11 mouse cellular contexts compared by ENCODE assay signal in genomic region chr4:41679291-41679690, GRCm38 (mm10). TPM values are rescaled to one million over a fixed set of nuclear protein-coding genes. Genes with fewer than 3 reads are reported as not detected.
DNase-seq lines count a peak whose midpoint lies in the region; ATAC-seq and TF ChIP-seq lines count a peak whose summit lies in the region.
"Had no signal": no experiment of that assay in that cellular context is flagged by ENCODE, and none has a peak within 500 bp of the region (broad histone marks: within the 10 kb centered on the region; RNA-seq: fewer than 3 reads in every experiment).

No protein-coding gene starts in this region.

- peaks cover 30% of the 10 kb centered on the region for H3K4me1 ChIP-seq in limb, embryonic 15.5 days
- H3K4me1 ChIP-seq in limb, embryonic 10.5 days, result peaks cover 56% of the 10 kb centered on the region
- peaks cover 31% of the 10 kb centered on the region for H3K4me1 ChIP-seq in embryonic facial prominence, embryonic 14.5 days (ENCODE audit: control insufficient read depth, insufficient read depth, low read length)
- peaks cover 62% of the 10 kb centered on the region for H3K4me1 ChIP-seq in midbrain, embryonic 15.5 days

- no peak overlapping the region for H3K4me3 ChIP-seq in gastrocnemius, adult 2 months
- no peak overlapping the region for H3K4me3 ChIP-seq in limb, embryonic 15.5 days
- H3K4me3 ChIP-seq in limb, embryonic 10.5 days, result no peak overlapping the region
- H3K4me3 ChIP-seq in embryonic facial prominence, embryonic 14.5 days (ENCODE audit: low read depth, low read length), result no peak overlapping the region
- H3K4me3 ChIP-seq in midbrain, embryonic 15.5 days, result no peak overlapping the region
- H3K4me3 ChIP-seq: erythroblast, embryonic 14.5 days; limb, embryonic 13.5 days had no signal

- no peak overlapping the region for H3K4me2 ChIP-seq in limb, embryonic 15.5 days
- H3K4me2 ChIP-seq in embryonic facial prominence, embryonic 14.5 days (ENCODE audit: low read depth, low read length), result no peak overlapping the region
- H3K4me2 ChIP-seq in midbrain, embryonic 15.5 days, result no peak overlapping the region
- H3K4me2 ChIP-seq: limb, embryonic 13.5 days had no signal

- DNase-seq in gastrocnemius, adult 2 months, result no peak
- no peak for DNase-seq in gastrocnemius, adult 18-20 months (ENCODE audit: low spot score)
- no peak for DNase-seq in limb, embryonic 10.5 days (ENCODE audit: low spot score)
- peak; percentile 25 for DNase-seq in embryonic facial prominence, embryonic 14.5 days (ENCODE audit: low spot score)
- DNase-seq in spleen, postnatal 10 days (ENCODE audit: low spot score in 2 of 2), result no peak
- DNase-seq in layer of hippocampus, postnatal 10 days (ENCODE audit: low spot score in 2 of 2), result no peak
- DNase-seq: cerebellum, postnatal 10 days had no signal

- no peak overlapping the region for H3K9ac ChIP-seq in limb, embryonic 15.5 days
- peak overlapping the region; percentile 31; the same call in 1 of the 2 replicates for H3K9ac ChIP-seq in embryonic facial prominence, embryonic 14.5 days (ENCODE audit: low read depth, low read length)
- H3K9ac ChIP-seq in midbrain, embryonic 15.5 days, result no peak overlapping the region
- H3K9ac ChIP-seq: limb, embryonic 13.5 days had no signal

- H3K9me3 ChIP-seq in limb, embryonic 15.5 days, result no peaks in the 10 kb centered on the region
- no peaks in the 10 kb centered on the region for H3K9me3 ChIP-seq in limb, embryonic 10.5 days (replicated peaks)
- no peaks in the 10 kb centered on the region for H3K9me3 ChIP-seq in embryonic facial prominence, embryonic 14.5 days (ENCODE audit: control insufficient read depth, low read length)
- H3K9me3 ChIP-seq in midbrain, embryonic 15.5 days, result no peaks in the 10 kb centered on the region
- H3K9me3 ChIP-seq: limb, embryonic 13.5 days had no signal

- H3K27ac ChIP-seq in gastrocnemius, adult 2 months, result peak overlapping the region; percentile 32
- 0 out of 2 replicates have a peak overlapping the region, but pooled peaks have one; percentile 17 for H3K27ac ChIP-seq in limb, embryonic 15.5 days
- no peak overlapping the region for H3K27ac ChIP-seq in limb, embryonic 10.5 days
- no peak overlapping the region for H3K27ac ChIP-seq in embryonic facial prominence, embryonic 14.5 days (replicated peaks; ENCODE audit: low read depth, low read length)
- no peak overlapping the region for H3K27ac ChIP-seq in midbrain, embryonic 15.5 days
- H3K27ac ChIP-seq: limb, embryonic 13.5 days had no signal

- peaks cover 77% of the 10 kb centered on the region for H3K27me3 ChIP-seq in limb, embryonic 15.5 days
- peaks cover 90% of the 10 kb centered on the region for H3K27me3 ChIP-seq in limb, embryonic 10.5 days (ENCODE audit: low read depth, poor library complexity, severe bottlenecking)
- no peaks in the 10 kb centered on the region for H3K27me3 ChIP-seq in embryonic facial prominence, embryonic 14.5 days (replicated peaks; ENCODE audit: control insufficient read depth, insufficient read depth, low read length)
- no peaks in the 10 kb centered on the region for H3K27me3 ChIP-seq in midbrain, embryonic 15.5 days (replicated peaks)

- no peaks in the 10 kb centered on the region for H3K36me3 ChIP-seq in limb, embryonic 15.5 days
- peaks cover 8% of the 10 kb centered on the region; the same call in 1 of the 2 replicates for H3K36me3 ChIP-seq in limb, embryonic 10.5 days
- H3K36me3 ChIP-seq in embryonic facial prominence, embryonic 14.5 days (ENCODE audit: control insufficient read depth, insufficient read depth, low read length), result no peaks in the 10 kb centered on the region
- H3K36me3 ChIP-seq in midbrain, embryonic 15.5 days (replicated peaks), result no peaks in the 10 kb centered on the region
- H3K36me3 ChIP-seq: limb, embryonic 13.5 days had no signal

- peak; percentile 55 for ATAC-seq in limb, embryonic 15.5 days (ENCODE audit: insufficient number of reproducible peaks, low FRiP score, low TSS enrichment, low read depth)
- no peak for ATAC-seq in embryonic facial prominence, embryonic 14.5 days (ENCODE audit: low read depth)
- peak; percentile 28; the same call in 1 of the 2 replicates for ATAC-seq in midbrain, embryonic 15.5 days (replicated peaks)

- 64% methylated on average over 1 of the region's 2 CpGs for WGBS in limb, embryonic 15.5 days
- WGBS in limb, embryonic 10.5 days, result 67% methylated on average over 1 of the region's 2 CpGs
- WGBS in embryonic facial prominence, embryonic 14.5 days, result 63% methylated on average over 1 of the region's 2 CpGs
- no CpG with 5 or more reads among the region's 2 CpGs for WGBS in midbrain, embryonic 15.5 days

- intact Hi-C loops in gastrocnemius, adult 2 months (cut with DNase I), result no loop called here

- no peak for TF ChIP-seq CTCF in gastrocnemius, adult 2 months (IDR thresholded peaks at IDR 0.05)

RNA-seq across cellular contexts. Expression of gene Cntfr, which starts 17.6 kb away (rescaled TPM):
- total RNA-seq in gastrocnemius, adult 2 months (2021), result 10 to 100 TPM; 27.3 to 55.3 TPM
- 10 to 100 TPM; 14.4 to 47.1 TPM for total RNA-seq in gastrocnemius, adult 18-20 months (2021)
- 7.1 and 9.0 TPM in 2 replicates for polyA plus RNA-seq in limb, embryonic 15.5 days (2015; fragmentation: Nextera tagmentation; extraction: Ambion mirVana)
- 6.1 and 7.8 TPM in 2 replicates for polyA plus RNA-seq in limb, embryonic 10.5 days (2016; fragmentation: Nextera tagmentation; extraction: Ambion mirVana)
- polyA plus RNA-seq in embryonic facial prominence, embryonic 14.5 days (2014; fragmentation: Nextera tagmentation; extraction: Ambion mirVana), result 12.8 and 13.0 TPM in 2 replicates
- 28.1 and 32.2 TPM in 2 replicates for polyA plus RNA-seq in midbrain, embryonic 15.5 days (2015; fragmentation: Nextera tagmentation; extraction: Ambion mirVana)
- total RNA-seq in layer of hippocampus, postnatal 10 days (2021), result 10 to 100 TPM; 64.7 to 65.0 TPM
- polyA plus RNA-seq: erythroblast, embryonic 14.5 days had no signal

RNA-seq across cellular contexts. Expression of gene Il11ra1, which starts 20.5 kb away (rescaled TPM):
- total RNA-seq in gastrocnemius, adult 2 months (2021), result 10 to 100 TPM; 33.3 to 73.4 TPM
- 10 to 100 TPM; 44.7 to 53.1 TPM for total RNA-seq in gastrocnemius, adult 18-20 months (2021)
- polyA plus RNA-seq in limb, embryonic 15.5 days (2015; fragmentation: Nextera tagmentation; extraction: Ambion mirVana), result 431 and 444 TPM in 2 replicates
- 202 and 253 TPM in 2 replicates for polyA plus RNA-seq in limb, embryonic 10.5 days (2016; fragmentation: Nextera tagmentation; extraction: Ambion mirVana)
- polyA plus RNA-seq in embryonic facial prominence, embryonic 14.5 days (2014; fragmentation: Nextera tagmentation; extraction: Ambion mirVana), result 317 and 362 TPM in 2 replicates
- 37.5 and 40.3 TPM in 2 replicates for polyA plus RNA-seq in midbrain, embryonic 15.5 days (2015; fragmentation: Nextera tagmentation; extraction: Ambion mirVana)
- 10 to 100 TPM; 23.2 to 24.5 TPM for total RNA-seq in layer of hippocampus, postnatal 10 days (2021)

RNA-seq across cellular contexts. Expression of gene Rpp25l, which starts 34.0 kb away (rescaled TPM):
- total RNA-seq in gastrocnemius, adult 2 months (2021), result 10 to 100 TPM; 50.1 to 58.4 TPM
- total RNA-seq in gastrocnemius, adult 18-20 months (2021), result 10 to 100 TPM; 46.9 to 48.3 TPM
- 66.0 and 69.1 TPM in 2 replicates for polyA plus RNA-seq in limb, embryonic 15.5 days (2015; fragmentation: Nextera tagmentation; extraction: Ambion mirVana)
- polyA plus RNA-seq in limb, embryonic 10.5 days (2016; fragmentation: Nextera tagmentation; extraction: Ambion mirVana), result 93.6 and 101 TPM in 2 replicates
- polyA plus RNA-seq in embryonic facial prominence, embryonic 14.5 days (2014; fragmentation: Nextera tagmentation; extraction: Ambion mirVana), result 67.4 and 68.7 TPM in 2 replicates
- 59.1 and 64.6 TPM in 2 replicates for polyA plus RNA-seq in midbrain, embryonic 15.5 days (2015; fragmentation: Nextera tagmentation; extraction: Ambion mirVana)
- 10 to 100 TPM; 27.7 to 34.4 TPM for total RNA-seq in layer of hippocampus, postnatal 10 days (2021)

RNA-seq across cellular contexts. Expression of gene Enho, which starts 39.2 kb away (rescaled TPM):
- total RNA-seq in gastrocnemius, adult 2 months (2021), result 10 to 100 TPM in 1 of 2 experiments, 1 to 10 TPM in 1; 9.1 to 11.9 TPM
- 10 to 100 TPM in 1 of 2 experiments, 1 to 10 TPM in 1; 8.6 to 15.3 TPM for total RNA-seq in gastrocnemius, adult 18-20 months (2021)
- polyA plus RNA-seq in limb, embryonic 15.5 days (2015; fragmentation: Nextera tagmentation; extraction: Ambion mirVana), result 8.7 and 9.5 TPM in 2 replicates
- 21.0 and 24.2 TPM in 2 replicates for polyA plus RNA-seq in limb, embryonic 10.5 days (2016; fragmentation: Nextera tagmentation; extraction: Ambion mirVana)
- 22.7 and 26.0 TPM in 2 replicates for polyA plus RNA-seq in embryonic facial prominence, embryonic 14.5 days (2014; fragmentation: Nextera tagmentation; extraction: Ambion mirVana)
- 121 and 122 TPM in 2 replicates for polyA plus RNA-seq in midbrain, embryonic 15.5 days (2015; fragmentation: Nextera tagmentation; extraction: Ambion mirVana)
- total RNA-seq in layer of hippocampus, postnatal 10 days (2021), result 10 to 100 TPM; 63.4 to 66.5 TPM

RNA-seq across cellular contexts. Expression of gene Dctn3, which starts 43.7 kb away (rescaled TPM):
- total RNA-seq in gastrocnemius, adult 2 months (2021), result 10 to 100 TPM; 40.6 to 42.4 TPM
- total RNA-seq in gastrocnemius, adult 18-20 months (2021), result 10 to 100 TPM; 42.5 to 45.3 TPM
- 113 and 123 TPM in 2 replicates for polyA plus RNA-seq in limb, embryonic 15.5 days (2015; fragmentation: Nextera tagmentation; extraction: Ambion mirVana)
- 118 and 123 TPM in 2 replicates for polyA plus RNA-seq in limb, embryonic 10.5 days (2016; fragmentation: Nextera tagmentation; extraction: Ambion mirVana)
- 112 and 117 TPM in 2 replicates for polyA plus RNA-seq in embryonic facial prominence, embryonic 14.5 days (2014; fragmentation: Nextera tagmentation; extraction: Ambion mirVana)
- 295 and 308 TPM in 2 replicates for polyA plus RNA-seq in midbrain, embryonic 15.5 days (2015; fragmentation: Nextera tagmentation; extraction: Ambion mirVana)
- total RNA-seq in layer of hippocampus, postnatal 10 days (2021), result 100 to 1,000 TPM; 142 to 158 TPM

Comparison
In these comparisons a context has a peak if more than half of its experiments do, and no peak if none do; other contexts are left out.
1. H3K27ac ChIP-seq: peak in gastrocnemius, adult 2 months (single experiment) and limb, embryonic 15.5 days (single experiment); none in limb, embryonic 10.5 days (single experiment), embryonic facial prominence, embryonic 14.5 days (single experiment) and midbrain, embryonic 15.5 days (single experiment).